Mouse (Mus musculus): ENCODE results near the gene Kif5c. TPM values are rescaled to one million over a fixed set of nuclear protein-coding genes. Genes with fewer than 3 reads are reported as not detected.

Kif5c gene
- 0.07 and 0.37 TPM in 2 replicates for polyA plus RNA-seq (2012; rRNA removed)

DNA sequence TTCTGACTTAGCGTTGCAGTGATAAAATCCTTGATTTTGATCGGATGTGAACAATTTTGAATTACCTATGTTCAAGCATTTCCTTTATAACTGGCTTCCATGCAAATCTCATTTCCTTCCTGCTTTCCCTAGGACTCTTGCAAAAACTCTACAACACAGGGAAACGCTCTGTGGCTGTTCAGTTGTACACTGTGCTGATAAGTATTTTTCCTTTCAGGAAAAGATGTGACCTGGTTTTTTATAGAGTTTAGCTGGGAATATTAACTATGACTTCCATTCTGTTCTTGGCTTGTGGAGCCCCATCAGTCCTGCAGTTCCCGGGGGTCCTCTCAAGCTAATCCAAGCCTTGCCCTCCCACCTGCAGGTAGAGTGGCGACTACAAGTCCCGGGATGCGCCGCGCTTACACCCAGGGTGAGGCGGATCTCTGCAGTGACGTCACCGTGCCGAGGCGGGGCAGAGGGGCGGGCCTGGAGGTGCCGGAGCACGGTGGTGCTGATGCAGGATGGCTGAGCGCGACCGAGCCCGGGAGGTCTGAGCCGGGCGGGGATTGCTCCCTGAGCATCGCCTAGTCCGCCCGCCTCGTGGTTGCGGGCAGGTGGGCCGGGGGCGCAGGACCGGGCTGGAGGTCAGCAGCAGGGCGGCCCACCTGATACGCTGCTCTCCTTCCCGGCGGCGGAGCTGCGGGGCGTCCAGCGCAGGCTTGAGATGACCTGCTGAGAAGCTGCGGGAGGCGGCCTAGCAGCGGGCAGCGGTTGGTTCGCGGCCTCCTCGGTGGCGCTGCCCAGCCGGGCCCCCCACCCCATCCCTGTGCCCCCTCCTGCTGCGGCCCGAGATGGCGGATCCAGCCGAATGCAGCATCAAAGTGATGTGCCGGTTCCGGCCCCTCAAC lies at the start of gene Kif5c:
Gene Kif5c, plus strand, starts transcription at position 470 of the 890 bp plus-strand sequence.
- no peak for TF ChIP-seq POLR2A (IDR thresholded peaks at IDR 0.05; ENCODE audit: borderline replicate concordance, extremely low read depth, low read depth, low read length)
- TF ChIP-seq CTCF (IDR thresholded peaks at IDR 0.05; ENCODE audit: insufficient read depth, low read length), result no peak
- DNase-seq, result peak; percentile 77
- H3K4me1 ChIP-seq (ENCODE audit: control insufficient read depth, insufficient read depth, low read length), result peaks cover 4% of the 10 kb centered on the region; the same call in 1 of the 2 replicates
- 4% methylated on average over 50 of the region's 54 CpGs for WGBS
- H3K4me3 ChIP-seq (replicated peaks; ENCODE audit: extremely low read depth, low read depth, low read length), result peak within 1 kb of the TSS; percentile 61

- whole genome bisulfite sequencing, result 54% methylated on average over 16 of the region's 16 CpGs
- DNase-seq, result peak; percentile 14
- no peak overlapping the region for H3K4me3 ChIP-seq (replicated peaks; ENCODE audit: extremely low read depth, low read depth, low read length)
- H3K4me1 ChIP-seq (ENCODE audit: control insufficient read depth, insufficient read depth, low read length), result no peaks in the 10 kb centered on the region
- TF ChIP-seq POLR2A (IDR thresholded peaks at IDR 0.05; ENCODE audit: borderline replicate concordance, extremely low read depth, low read depth, low read length) (no peak), CTCF (IDR thresholded peaks at IDR 0.05; ENCODE audit: insufficient read depth, low read length) (no peak)
These were observed 49.0 kb upstream of the Kif5c start for GRCm38 (mm10) chr2:49569862-49570777.

- TF ChIP-seq CTCF (IDR thresholded peaks at IDR 0.05; ENCODE audit: insufficient read depth, low read length) (no peak), POLR2A (IDR thresholded peaks at IDR 0.05; ENCODE audit: borderline replicate concordance, extremely low read depth, low read depth, low read length) (no peak)
- Histone ChIP-seq H3K4me3 (replicated peaks; ENCODE audit: extremely low read depth, low read depth, low read length) (no peak overlapping the region), H3K4me1 (ENCODE audit: control insufficient read depth, insufficient read depth, low read length) (no peaks in the 10 kb centered on the region)
- WGBS, result 53% methylated on average over 6 of the region's 6 CpGs
- DNase-seq, result no peak
These were observed 48.4 kb upstream of the Kif5c start for GRCm38 (mm10) chr2:49570778-49571101.

- no peak overlapping the region for H3K4me3 ChIP-seq (replicated peaks; ENCODE audit: extremely low read depth, low read depth, low read length)
- 69% methylated on average over 11 of the region's 11 CpGs for WGBS
These were observed 47.8 kb upstream of the Kif5c start for GRCm38 (mm10) chr2:49571159-49571920.

DNA sequence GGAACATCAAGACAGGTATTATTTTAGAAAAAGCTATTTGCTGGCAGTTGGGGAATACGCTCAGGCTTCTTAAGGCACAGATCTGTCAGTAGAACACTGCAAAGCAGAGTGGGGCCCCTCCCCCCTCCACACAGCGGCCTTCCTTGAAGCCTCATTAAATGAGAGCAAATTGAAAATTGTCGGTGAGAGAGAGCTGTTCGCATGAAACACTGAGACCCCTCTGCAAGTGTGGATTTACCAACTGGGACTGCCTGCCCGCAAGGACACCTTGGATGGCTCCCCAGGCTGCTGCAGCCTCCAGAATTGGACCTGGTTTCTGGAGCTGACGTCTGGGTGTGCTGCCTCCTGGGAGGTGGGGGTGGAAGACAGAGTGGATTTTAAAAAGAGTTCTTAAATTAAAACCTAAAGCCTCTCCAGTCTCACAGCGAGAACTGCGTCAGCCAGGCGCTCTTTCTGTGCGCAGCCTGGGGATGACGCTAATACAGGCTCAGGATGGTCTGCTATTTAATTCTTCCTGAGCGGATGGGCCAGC lies 46.9 kb upstream of the Kif5c start:
- no peak for TF ChIP-seq CTCF (IDR thresholded peaks at IDR 0.05; ENCODE audit: insufficient read depth, low read length)
- TF ChIP-seq POLR2A (IDR thresholded peaks at IDR 0.05; ENCODE audit: borderline replicate concordance, extremely low read depth, low read depth, low read length), result no peak
- DNase-seq, result no peak
- Histone ChIP-seq H3K4me3 (replicated peaks; ENCODE audit: extremely low read depth, low read depth, low read length) (no peak overlapping the region), H3K4me1 (ENCODE audit: control insufficient read depth, insufficient read depth, low read length) (no peaks in the 10 kb centered on the region)
- WGBS, result 72% methylated on average over 12 of the region's 12 CpGs

More at GRCm38 (mm10) chr2:49571159-49571920, 47.8 kb upstream of the Kif5c start:
- no peaks in the 10 kb centered on the region for H3K4me1 ChIP-seq (ENCODE audit: control insufficient read depth, insufficient read depth, low read length)
- no peak for TF ChIP-seq POLR2A (IDR thresholded peaks at IDR 0.05; ENCODE audit: borderline replicate concordance, extremely low read depth, low read depth, low read length)
- TF ChIP-seq CTCF (IDR thresholded peaks at IDR 0.05; ENCODE audit: insufficient read depth, low read length), result no peak
- no peak for DNase-seq

DNA sequence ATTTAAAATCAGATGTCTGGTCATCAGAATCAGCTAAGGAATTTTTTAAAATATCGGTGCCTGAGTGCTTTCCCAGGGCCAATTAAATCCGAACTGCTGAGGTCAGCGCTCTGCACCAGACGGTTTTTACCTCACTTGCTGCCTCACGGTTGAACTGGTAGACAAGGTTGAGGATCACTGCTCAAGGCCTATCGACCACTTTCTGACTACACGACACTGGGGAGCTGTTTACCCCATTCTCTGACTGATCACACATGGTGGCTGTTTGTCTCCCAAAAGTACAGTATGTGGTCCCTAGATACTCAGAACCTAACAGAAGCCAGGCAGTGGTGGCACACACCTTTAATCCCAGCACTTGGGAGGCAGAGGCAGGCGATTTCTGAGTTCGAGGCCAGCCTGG lies 46.4 kb upstream of the Kif5c start:
- TF ChIP-seq POLR2A (IDR thresholded peaks at IDR 0.05; ENCODE audit: borderline replicate concordance, extremely low read depth, low read depth, low read length) (no peak), CTCF (IDR thresholded peaks at IDR 0.05; ENCODE audit: insufficient read depth, low read length) (no peak)
- 84% methylated on average over 9 of the region's 9 CpGs for WGBS
- DNase-seq, result no peak
- Histone ChIP-seq H3K4me3 (replicated peaks; ENCODE audit: extremely low read depth, low read depth, low read length) (no peak overlapping the region), H3K4me1 (ENCODE audit: control insufficient read depth, insufficient read depth, low read length) (no peaks in the 10 kb centered on the region)

- no peak for DNase-seq
- 88% methylated on average over 3 of the region's 3 CpGs for WGBS
- TF ChIP-seq POLR2A (IDR thresholded peaks at IDR 0.05; ENCODE audit: borderline replicate concordance, extremely low read depth, low read depth, low read length), result no peak
- no peak for TF ChIP-seq CTCF (IDR thresholded peaks at IDR 0.05; ENCODE audit: insufficient read depth, low read length)
- no peaks in the 10 kb centered on the region for H3K4me1 ChIP-seq (ENCODE audit: control insufficient read depth, insufficient read depth, low read length)
- no peak overlapping the region for H3K4me3 ChIP-seq (replicated peaks; ENCODE audit: extremely low read depth, low read depth, low read length)
These were observed 45.8 kb upstream of the Kif5c start for GRCm38 (mm10) chr2:49573282-49573681.

GRCm38 (mm10) chr2:49580585-49580984 lies 38.5 kb upstream of the Kif5c start:
- WGBS, result 72% methylated on average over 3 of the region's 3 CpGs
- no peak overlapping the region for H3K4me3 ChIP-seq (replicated peaks; ENCODE audit: extremely low read depth, low read depth, low read length)
- TF ChIP-seq CTCF (IDR thresholded peaks at IDR 0.05; ENCODE audit: insufficient read depth, low read length) (no peak), POLR2A (IDR thresholded peaks at IDR 0.05; ENCODE audit: borderline replicate concordance, extremely low read depth, low read depth, low read length) (no peak)
- no peak for DNase-seq
- H3K4me1 ChIP-seq (ENCODE audit: control insufficient read depth, insufficient read depth, low read length), result no peaks in the 10 kb centered on the region
